Mouse (Mus musculus) limb, embryonic 12.5 days (tissue): ENCODE measurements around the gene Ssh1. TPM values are rescaled to one million over a fixed set of nuclear protein-coding genes. Genes with fewer than 3 reads are reported as not detected.

Experiments used
- ATAC-seq: fragments of 200-750 bp; cut with Nextera tagmentation; 2 replicates; pipeline ENCODE4 v1.8.0; 2017; ENCODE audit warnings: low read depth, moderate TSS enrichment; ENCODE audit not compliant: insufficient number of reproducible peaks, insufficient read depth, low FRiP score, low TSS enrichment
- H3K27ac ChIP-seq: fragments of 300-500 bp; sonication (generic); 2 replicates; pipeline ENCODE4 v1.5.1; 2016; ENCODE audit warnings: mild to moderate bottlenecking, moderate library complexity
- H3K27me3 ChIP-seq: fragments of 300-500 bp; sonication (generic); 2 replicates; pipeline ENCODE4 v1.6.1; 2016; ENCODE audit warnings: mild to moderate bottlenecking, moderate library complexity
- H3K36me3 ChIP-seq: fragments of 300-500 bp; sonication (generic); 2 replicates; pipeline ENCODE4 v1.6.1; 2016; ENCODE audit warnings: mild to moderate bottlenecking, moderate library complexity
- H3K4me1 ChIP-seq: fragments of 300-500 bp; sonication (generic); replicated peaks from 2 replicates; pipeline ENCODE4 v1.6.1; 2016
- H3K4me2 ChIP-seq: fragments of 300-500 bp; sonication (generic); 2 replicates; pipeline ENCODE4 v1.6.1; 2016; ENCODE audit warnings: mild to moderate bottlenecking, moderate library complexity
- H3K4me3 ChIP-seq: fragments of 300-500 bp; sonication (generic); replicated peaks from 2 replicates; pipeline ENCODE4 v1.5.1; 2016; ENCODE audit warnings: mild to moderate bottlenecking
- H3K9ac ChIP-seq: fragments of 300-500 bp; sonication (generic); replicated peaks from 2 replicates; pipeline ENCODE4 v1.6.1; 2016; ENCODE audit warnings: mild to moderate bottlenecking, moderate library complexity
- H3K9me3 ChIP-seq: fragments of 300-500 bp; sonication (generic); 2 replicates; pipeline ENCODE4 v1.6.1; 2016; ENCODE audit warnings: mild to moderate bottlenecking, moderate library complexity
- WGBS: fragments of 180-500 bp; shearing (Covaris S2); methylation state at CpG from one replicate; pipeline ENCODE4 v1.1.7; 2016; 5-methylcytosine and 5-hydroxymethylcytosine counted together
- polyA plus RNA-seq: library from polyadenylated mRNA; unstranded; fragments of >200 nt; fragmentation: Nextera tagmentation; extraction: Ambion mirVana; gene quantifications from 2 replicates; pipeline ENCODE4 v1.2.1, GENCODE M21; 2016

Gene Ssh1
- polyA plus RNA-seq, 1 experiment from 2014 or later = 16.6 TPM

- WGBS = 10% methylated on average over 10 of the region's 10 CpGs
- no peaks in the 10 kb centered on the region for H3K36me3 ChIP-seq
- H3K9ac ChIP-seq = no peak overlapping the region
- H3K27me3 ChIP-seq = no peaks in the 10 kb centered on the region
- H3K9me3 ChIP-seq = no peaks in the 10 kb centered on the region
- no peaks in the 10 kb centered on the region for H3K4me1 ChIP-seq
- no peak overlapping the region for H3K27ac ChIP-seq
- H3K4me3 ChIP-seq = no peak overlapping the region
- peak overlapping the region; percentile 35; the same call in 1 of the 2 replicates for H3K4me2 ChIP-seq
- ATAC-seq = no peak
These were observed 31.2 kb upstream of the Ssh1 start for GRCm38 (mm10) chr5:114024885-114025284.

GRCm38 (mm10) chr5:114024390-114024789 is 30.7 kb upstream of the Ssh1 start:
- no peak for ATAC-seq
- H3K9me3 ChIP-seq = no peaks in the 10 kb centered on the region
- no peak overlapping the region for H3K27ac ChIP-seq
- H3K9ac ChIP-seq = no peak overlapping the region
- no peaks in the 10 kb centered on the region for H3K36me3 ChIP-seq
- no peaks in the 10 kb centered on the region for H3K4me1 ChIP-seq
- no peaks in the 10 kb centered on the region for H3K27me3 ChIP-seq
- no peak overlapping the region for H3K4me3 ChIP-seq
- H3K4me2 ChIP-seq = 0 out of 2 replicates have a peak overlapping the region, but pooled peaks have one; percentile 35
- WGBS = 51% methylated on average over 6 of the region's 6 CpGs

- Histone ChIP-seq H3K36me3 (no peaks in the 10 kb centered on the region), H3K4me1 (no peaks in the 10 kb centered on the region), H3K27me3 (no peaks in the 10 kb centered on the region), H3K9ac (no peak overlapping the region), H3K4me2 (no peak overlapping the region), H3K27ac (no peak overlapping the region), H3K4me3 (no peak overlapping the region), H3K9me3 (no peaks in the 10 kb centered on the region)
- 67% methylated on average over 7 of the region's 7 CpGs for WGBS
- no peak for ATAC-seq
These were observed 21.4 kb upstream of the Ssh1 start for GRCm38 (mm10) chr5:114015121-114015520.

DNA sequence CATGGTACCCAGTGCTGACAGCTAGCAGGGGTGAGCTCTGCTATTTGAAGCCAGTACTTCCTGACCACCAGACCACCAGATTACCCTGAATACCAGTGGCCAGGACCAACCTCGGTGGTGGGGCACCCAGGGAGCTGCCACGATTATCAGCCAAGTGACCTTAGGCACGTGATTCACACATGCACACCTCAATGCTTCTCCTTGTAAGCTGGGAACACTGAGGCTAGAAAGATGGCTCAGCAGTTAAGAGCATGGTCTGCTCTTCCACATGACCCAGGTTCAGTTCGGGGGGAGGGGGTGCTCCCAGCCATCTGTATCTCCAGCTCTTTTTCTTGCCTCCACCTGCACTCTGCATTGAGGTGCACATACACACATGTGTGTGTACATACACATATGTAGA is 15.4 kb upstream of the Ssh1 start:
- no peaks in the 10 kb centered on the region for H3K9me3 ChIP-seq
- WGBS = 65% methylated on average over 4 of the region's 4 CpGs

DNA sequence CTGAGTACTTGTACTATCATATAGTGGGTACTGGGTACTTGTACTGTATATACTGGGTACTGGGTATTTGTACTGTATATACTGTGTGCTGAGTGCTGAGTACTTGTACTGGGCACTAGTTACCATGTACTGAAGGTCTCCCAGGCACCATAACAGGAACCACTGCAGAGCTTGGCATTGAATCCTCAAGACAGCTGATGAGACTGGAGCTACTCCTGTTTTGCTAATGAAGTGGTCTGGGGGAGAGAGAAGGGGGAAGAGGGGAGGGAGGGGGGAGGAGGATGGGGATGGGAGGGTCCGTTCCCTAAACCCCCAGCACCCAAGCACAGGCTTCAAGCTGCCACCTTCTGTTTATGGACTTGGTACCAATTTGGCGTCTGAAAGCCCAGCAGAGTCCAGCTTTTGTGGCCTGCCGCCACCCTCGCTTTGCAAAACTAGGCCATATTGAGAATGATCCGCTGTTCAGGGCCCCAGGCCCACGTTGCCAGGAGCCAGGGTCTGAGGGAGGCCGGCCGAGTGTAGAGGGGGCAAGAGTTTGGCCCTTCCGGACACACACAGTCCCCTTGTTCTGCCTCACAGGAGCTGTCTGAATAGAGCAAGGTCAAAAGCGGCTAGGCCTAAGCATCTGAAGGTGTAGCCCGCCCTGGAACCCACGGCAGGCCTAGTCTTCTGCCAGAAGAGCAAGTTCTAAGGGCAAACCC is 14.2 kb upstream of the Ssh1 start:
- no peaks in the 10 kb centered on the region for H3K36me3 ChIP-seq
- no peaks in the 10 kb centered on the region for H3K4me1 ChIP-seq
- peaks cover 5% of the 10 kb centered on the region for H3K27me3 ChIP-seq
- no peak for ATAC-seq
- H3K9me3 ChIP-seq = no peaks in the 10 kb centered on the region
- H3K9ac ChIP-seq = no peak overlapping the region
- H3K4me3 ChIP-seq = no peak overlapping the region
- WGBS = 86% methylated on average over 12 of the region's 12 CpGs
- H3K27ac ChIP-seq = no peak overlapping the region
- no peak overlapping the region for H3K4me2 ChIP-seq

More for the DNA sequence above, 15.4 kb upstream of the Ssh1 start:
- no peak for ATAC-seq
- H3K4me1 ChIP-seq = no peaks in the 10 kb centered on the region
- no peaks in the 10 kb centered on the region for H3K36me3 ChIP-seq
- no peak overlapping the region for H3K4me3 ChIP-seq
- H3K4me2 ChIP-seq = no peak overlapping the region
- no peaks in the 10 kb centered on the region for H3K27me3 ChIP-seq
- no peak overlapping the region for H3K9ac ChIP-seq
- H3K27ac ChIP-seq = no peak overlapping the region

DNA sequence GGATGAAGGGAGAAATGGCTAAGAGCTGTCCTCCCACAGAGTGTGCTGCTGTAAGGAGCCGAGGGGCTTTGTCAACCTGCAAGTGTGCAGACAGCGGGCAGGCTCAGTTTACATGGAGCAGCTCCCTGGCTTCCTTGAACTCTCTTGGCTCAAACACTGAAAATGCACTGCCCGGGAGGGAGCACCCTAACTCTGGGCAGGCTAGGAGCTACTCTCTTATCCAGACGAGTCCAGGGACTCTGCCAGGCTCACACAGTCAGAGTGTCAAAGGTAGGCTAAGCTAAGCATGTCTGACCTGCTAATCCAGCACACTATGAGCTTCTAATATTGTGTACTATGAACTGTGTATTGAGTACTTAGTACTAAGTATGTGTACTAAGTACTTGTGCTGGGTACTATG is 13.3 kb upstream of the Ssh1 start:
- Histone ChIP-seq H3K9me3 (no peaks in the 10 kb centered on the region), H3K36me3 (no peaks in the 10 kb centered on the region), H3K4me3 (no peak overlapping the region), H3K27me3 (peaks cover 5% of the 10 kb centered on the region), H3K4me2 (no peak overlapping the region), H3K27ac (no peak overlapping the region), H3K4me1 (no peaks in the 10 kb centered on the region), H3K9ac (no peak overlapping the region)
- no peak for ATAC-seq
- 74% methylated on average over 4 of the region's 4 CpGs for WGBS

GRCm38 (mm10) chr5:114005100-114005499 is 11.4 kb upstream of the Ssh1 start:
- no peak for ATAC-seq
- no peak overlapping the region for H3K27ac ChIP-seq
- no peak overlapping the region for H3K4me2 ChIP-seq
- H3K9me3 ChIP-seq = no peaks in the 10 kb centered on the region
- no peaks in the 10 kb centered on the region for H3K36me3 ChIP-seq
- H3K4me1 ChIP-seq = no peaks in the 10 kb centered on the region
- WGBS = 21% methylated on average over 5 of the region's 5 CpGs
- H3K9ac ChIP-seq = no peak overlapping the region
- H3K4me3 ChIP-seq = no peak overlapping the region
- peaks cover 5% of the 10 kb centered on the region for H3K27me3 ChIP-seq

DNA sequence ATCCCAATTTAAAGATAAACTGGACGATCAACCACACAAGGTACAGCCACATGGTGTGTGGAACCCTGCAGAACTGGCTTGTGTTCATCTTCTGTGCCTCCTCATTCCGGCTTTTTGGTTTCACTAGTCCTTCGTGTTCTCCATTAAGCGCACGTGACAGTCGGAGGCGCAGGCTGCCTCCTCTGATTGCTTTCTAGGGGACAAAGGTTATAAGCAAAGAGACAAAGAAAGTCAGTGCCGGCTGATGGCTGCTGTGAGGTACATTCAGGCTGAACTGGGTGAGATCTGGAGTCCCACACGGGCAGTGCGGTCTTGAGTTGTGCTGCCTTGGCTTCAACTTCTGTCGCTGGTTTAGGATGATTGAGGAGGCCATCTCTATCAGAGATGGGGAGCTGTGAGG is 10.9 kb upstream of the Ssh1 start:
- no peak overlapping the region for H3K4me3 ChIP-seq
- ATAC-seq = no peak
- 79% methylated on average over 11 of the region's 11 CpGs for WGBS

GRCm38 (mm10) chr5:114003542-114003941 is 9.8 kb upstream of the Ssh1 start, which contains the start of gene Dao:
TSS of gene Dao (plus strand) at chr5:114003703.
- peaks cover 5% of the 10 kb centered on the region for H3K27me3 ChIP-seq
- no peak within 1 kb of the TSS for H3K4me3 ChIP-seq
- ATAC-seq = no peak
- H3K4me2 ChIP-seq = no peak within 1 kb of the TSS
- 55% methylated on average over 5 of the region's 5 CpGs for WGBS
- H3K4me1 ChIP-seq = no peaks in the 10 kb centered on the region
- H3K9me3 ChIP-seq = no peaks in the 10 kb centered on the region
- H3K36me3 ChIP-seq = no peaks in the 10 kb centered on the region
- H3K9ac ChIP-seq = no peak within 1 kb of the TSS
- H3K27ac ChIP-seq = no peak within 1 kb of the TSS

More for the DNA sequence above, 10.9 kb upstream of the Ssh1 start:
- H3K27ac ChIP-seq = no peak overlapping the region
- H3K9me3 ChIP-seq = no peaks in the 10 kb centered on the region
- H3K4me2 ChIP-seq = no peak overlapping the region
- H3K9ac ChIP-seq = no peak overlapping the region
- no peaks in the 10 kb centered on the region for H3K4me1 ChIP-seq
- no peaks in the 10 kb centered on the region for H3K36me3 ChIP-seq
- peaks cover 5% of the 10 kb centered on the region for H3K27me3 ChIP-seq

GRCm38 (mm10) chr5:113999382-113999781 is 5.7 kb upstream of the Ssh1 start:
- Histone ChIP-seq H3K36me3 (no peaks in the 10 kb centered on the region), H3K4me2 (no peak overlapping the region), H3K9me3 (no peaks in the 10 kb centered on the region), H3K27me3 (peaks cover 5% of the 10 kb centered on the region), H3K9ac (no peak overlapping the region), H3K27ac (no peak overlapping the region), H3K4me3 (no peak overlapping the region), H3K4me1 (peaks cover 2% of the 10 kb centered on the region)
- WGBS = 62% methylated on average over 5 of the region's 5 CpGs
- ATAC-seq = no peak

- 57% methylated on average over 2 of the region's 2 CpGs for WGBS
- no peaks in the 10 kb centered on the region for H3K27me3 ChIP-seq
- no peak for ATAC-seq
- no peak overlapping the region for H3K4me3 ChIP-seq
- no peak overlapping the region for H3K27ac ChIP-seq
- H3K4me1 ChIP-seq = peaks cover 21% of the 10 kb centered on the region
- H3K36me3 ChIP-seq = no peaks in the 10 kb centered on the region
- H3K9ac ChIP-seq = no peak overlapping the region
- no peak overlapping the region for H3K4me2 ChIP-seq
- H3K9me3 ChIP-seq = no peaks in the 10 kb centered on the region
These were observed 2.8 kb upstream of the Ssh1 start for GRCm38 (mm10) chr5:113996458-113996857.

- H3K27me3 ChIP-seq = no peaks in the 10 kb centered on the region
- peak overlapping the region; percentile 91 for H3K27ac ChIP-seq
- H3K9ac ChIP-seq = peak overlapping the region; percentile 90
- H3K9me3 ChIP-seq = no peaks in the 10 kb centered on the region
- peak overlapping the region; percentile 81 for H3K4me3 ChIP-seq
- H3K36me3 ChIP-seq = peaks cover 9% of the 10 kb centered on the region
- peaks cover 25% of the 10 kb centered on the region for H3K4me1 ChIP-seq
- H3K4me2 ChIP-seq = peak overlapping the region; percentile 80
- 0% methylated on average over 22 of the region's 22 CpGs for WGBS
- ATAC-seq = peak; percentile 63; the same call in 1 of the 2 replicates
These were observed 635 bp downstream of the Ssh1 start for GRCm38 (mm10) chr5:113993031-113993486.
